Mouse (Mus musculus) erythroblast, embryonic 14.5 days (primary cell): ENCODE results near the gene Aph1c.
"Not testable (repeated sequence)": the region's sequence is repeated elsewhere in the genome, so short reads cannot be mapped to it uniquely, and the experiment has no call there.

Experiments
- GATA1 ChIP-seq: IDR thresholded peaks from 2 replicates; pipeline ENCODE4 v1.6.1; 2012; ENCODE audit warnings: low read length, inconsistent platforms, mixed read lengths
- TAL1 ChIP-seq: IDR thresholded peaks from 3 replicates; pipeline ENCODE4 v1.6.1; 2012; ENCODE audit warnings: low read length, inconsistent platforms, mixed read lengths

GRCm38 (mm10) chr9:66805951-66806350 is 28.6 kb downstream of the Aph1c start:
- TF ChIP-seq GATA1, TAL1: not testable (repeated sequence)
